Mouse (Mus musculus) lung, postnatal 0 days (tissue): ENCODE data around the gene Chst14.

Experiments
- CTCF ChIP-seq: IDR thresholded peaks from 2 replicates; pipeline ENCODE4 v1.5.1; 2016; ENCODE audit warnings: antibody characterized with exemption, mild to moderate bottlenecking
- EP300 ChIP-seq: IDR thresholded peaks from 2 replicates; pipeline ENCODE4 v1.6.1; 2016; ENCODE audit warnings: antibody characterized with exemption, mild to moderate bottlenecking, control low read depth

GRCm38 (mm10) chr2:118909151-118909550, 17.1 kb upstream of the Chst14 start:
- TF ChIP-seq EP300, result no peak
- TF ChIP-seq CTCF, result no peak
